Mouse (Mus musculus) testis, adult 2 months (tissue): Measurements from ENCODE around the gene C87436. TPM values are rescaled to one million over a fixed set of nuclear protein-coding genes. Genes with fewer than 3 reads are reported as not detected.
A peak's percentile ranks its signal among the peaks of the same experiment; 100 is the strongest.
"Not testable (repeated sequence)": the region's sequence is repeated elsewhere in the genome, so short reads cannot be mapped to it uniquely, and the experiment has no call there.

Source experiments
- H3K27ac ChIP-seq: fragments of 200-500 bp; 2 replicates; pipeline ENCODE4 v1.5.1; 2012; ENCODE audit warnings: low read depth, low read length; ENCODE audit not compliant: control insufficient read depth, insufficient read depth
- H3K27me3 ChIP-seq: fragments of 200-500 bp; 2 replicates; pipeline ENCODE4 v1.6.1; 2012; ENCODE audit warnings: mild to moderate bottlenecking, low read length, moderate library complexity; ENCODE audit not compliant: control insufficient read depth, insufficient read depth
- H3K36me3 ChIP-seq: fragments of 200-500 bp; 2 replicates; pipeline ENCODE4 v1.6.1; 2012; ENCODE audit warnings: mild to moderate bottlenecking, low read length; ENCODE audit not compliant: control insufficient read depth, insufficient read depth
- H3K4me1 ChIP-seq: fragments of 200-500 bp; 2 replicates; pipeline ENCODE4 v1.6.1; 2012; ENCODE audit warnings: low read length; ENCODE audit not compliant: control insufficient read depth, insufficient read depth
- H3K4me3 ChIP-seq: fragments of 200-500 bp; 2 replicates; pipeline ENCODE4 v1.5.1; 2012; ENCODE audit warnings: low read depth, mild to moderate bottlenecking, low read length, moderate library complexity, mixed read lengths; ENCODE audit not compliant: control insufficient read depth
- CTCF ChIP-seq: fragments of 200-500 bp; IDR thresholded peaks from 2 replicates; pipeline ENCODE4 v1.5.1; 2012; ENCODE audit warnings: low read depth, mild to moderate bottlenecking, inconsistent platforms, low read length, moderate library complexity; ENCODE audit not compliant: control insufficient read depth, insufficient read depth, insufficient replicate concordance
- POLR2A ChIP-seq: fragments of 200-500 bp; IDR thresholded peaks from 2 replicates; pipeline ENCODE4 v1.6.1; 2012; ENCODE audit warnings: low read depth, mild to moderate bottlenecking, inconsistent platforms, low read length, moderate library complexity; ENCODE audit not compliant: control insufficient read depth
- polyA plus RNA-seq: library from polyadenylated mRNA; depleted of rRNA; stranded (reverse); fragments of >200 nt; gene quantifications from 2 replicates; pipeline ENCODE4 v1.2.3, GENCODE M21; 2012

The C87436 gene
- polyA plus RNA-seq, 1 experiment: 77.1 TPM

GRCm38 (mm10) chr6:86485943-86486640 is 47.9 kb downstream of the C87436 start:
- H3K4me1 ChIP-seq: no peaks in the 10 kb centered on the region; the same call in 1 of the 2 replicates
- H3K27ac ChIP-seq: no peak overlapping the region
- no peaks in the 10 kb centered on the region for H3K27me3 ChIP-seq
- H3K4me3 ChIP-seq: no peak overlapping the region
- TF ChIP-seq POLR2A: no peak
- H3K36me3 ChIP-seq: no peaks in the 10 kb centered on the region

- Histone ChIP-seq H3K4me3 (no peak overlapping the region), H3K4me1 (no peaks in the 10 kb centered on the region; the same call in 1 of the 2 replicates), H3K27me3 (no peaks in the 10 kb centered on the region), H3K36me3 (no peaks in the 10 kb centered on the region), H3K27ac (peak overlapping the region; percentile 37)
- TF ChIP-seq CTCF (no peak), POLR2A (peak; percentile 43; the same call in 1 of the 2 replicates)
Measured at GRCm38 (mm10) chr6:86487358-86488148, 49.4 kb downstream of the C87436 start.

GRCm38 (mm10) chr6:86488149-86488485 is 49.9 kb downstream of the C87436 start:
- Histone ChIP-seq H3K27me3 (no peaks in the 10 kb centered on the region), H3K4me1 (no peaks in the 10 kb centered on the region; the same call in 1 of the 2 replicates), H3K27ac (peak overlapping the region; percentile 37; the same call in 1 of the 2 replicates), H3K36me3 (no peaks in the 10 kb centered on the region), H3K4me3 (no peak overlapping the region)
- TF ChIP-seq POLR2A (no peak), CTCF (no peak)

- no peak for TF ChIP-seq POLR2A
- no peak overlapping the region for H3K27ac ChIP-seq
Measured at GRCm38 (mm10) chr6:86489945-86490344, 51.8 kb downstream of the C87436 start.

GRCm38 (mm10) chr6:86490413-86490812 is 52.2 kb downstream of the C87436 start:
- not testable (repeated sequence) for H3K36me3 ChIP-seq, H3K27me3 ChIP-seq, H3K4me1 ChIP-seq, H3K4me3 ChIP-seq, H3K27ac ChIP-seq

More at GRCm38 (mm10) chr6:86489945-86490344, 51.8 kb downstream of the C87436 start:
- Histone ChIP-seq H3K4me3 (no peak overlapping the region), H3K4me1 (no peaks in the 10 kb centered on the region; the same call in 1 of the 2 replicates), H3K27me3 (no peaks in the 10 kb centered on the region), H3K36me3 (no peaks in the 10 kb centered on the region)

- no peak overlapping the region for H3K4me3 ChIP-seq
- H3K27ac ChIP-seq: no peak overlapping the region
- H3K27me3 ChIP-seq: no peaks in the 10 kb centered on the region
- H3K36me3 ChIP-seq: no peaks in the 10 kb centered on the region
- peaks cover 3% of the 10 kb centered on the region for H3K4me1 ChIP-seq
- no peak for TF ChIP-seq CTCF
Measured at GRCm38 (mm10) chr6:86493469-86494263, 55.5 kb downstream of the C87436 start.

GRCm38 (mm10) chr6:86494767-86495166 is 56.6 kb downstream of the C87436 start:
- H3K4me1 ChIP-seq: peaks cover 3% of the 10 kb centered on the region
- no peak overlapping the region for H3K27ac ChIP-seq
- H3K27me3 ChIP-seq: no peaks in the 10 kb centered on the region
- H3K36me3 ChIP-seq: no peaks in the 10 kb centered on the region
- TF ChIP-seq CTCF: no peak
- TF ChIP-seq POLR2A: no peak
- no peak overlapping the region for H3K4me3 ChIP-seq

GRCm38 (mm10) chr6:86495661-86496060 is 57.5 kb downstream of the C87436 start:
- no peaks in the 10 kb centered on the region for H3K27me3 ChIP-seq
- TF ChIP-seq POLR2A: no peak
- no peak for TF ChIP-seq CTCF
- peak overlapping the region; percentile 18; the same call in 1 of the 2 replicates for H3K27ac ChIP-seq
- peaks cover 3% of the 10 kb centered on the region for H3K4me1 ChIP-seq
- no peak overlapping the region for H3K4me3 ChIP-seq
- H3K36me3 ChIP-seq: no peaks in the 10 kb centered on the region
